Mouse (Mus musculus) liver, postnatal 0 days (tissue): ENCODE results near the gene Rad51b.

Experiments
- CTCF ChIP-seq: sonication (generic); IDR thresholded peaks from 2 replicates; pipeline ENCODE4 v1.5.1; 2016; ENCODE audit warnings: antibody characterized with exemption, low read depth
- EP300 ChIP-seq: IDR thresholded peaks from 2 replicates; pipeline ENCODE4 v1.6.1; 2016; ENCODE audit warnings: antibody characterized with exemption, low read depth, mild to moderate bottlenecking

DNA sequence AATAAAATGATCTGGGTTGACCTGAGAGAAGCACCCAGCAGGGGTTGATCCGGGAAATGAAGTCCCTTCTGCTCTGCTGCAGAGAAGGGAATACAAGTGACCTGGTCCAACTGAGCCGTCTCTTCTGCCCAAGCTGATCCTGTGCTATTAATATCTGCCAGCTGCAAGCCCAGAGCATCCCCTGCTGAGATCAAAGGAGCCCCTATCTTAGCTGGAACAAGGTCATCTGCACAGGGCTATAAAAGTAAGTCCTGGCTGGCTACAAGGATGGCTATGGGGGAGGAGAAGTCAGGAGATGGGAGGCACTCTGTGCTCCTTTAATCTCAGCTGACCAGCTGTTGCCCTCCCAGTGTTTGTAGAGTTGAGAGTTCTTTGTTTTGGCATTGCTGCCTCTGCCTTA is 364.2 kb downstream of the Rad51b start:
- TF ChIP-seq CTCF (no peak), EP300 (no peak)
